Mouse (Mus musculus): ENCODE measurements at regions not wholly inside any gene's neighbourhood (a gene's known extent, or its start where the extent isn't known, plus 50 kb on each side); places are given as distances from the start of the nearest gene placed in this dataset.

DNA sequence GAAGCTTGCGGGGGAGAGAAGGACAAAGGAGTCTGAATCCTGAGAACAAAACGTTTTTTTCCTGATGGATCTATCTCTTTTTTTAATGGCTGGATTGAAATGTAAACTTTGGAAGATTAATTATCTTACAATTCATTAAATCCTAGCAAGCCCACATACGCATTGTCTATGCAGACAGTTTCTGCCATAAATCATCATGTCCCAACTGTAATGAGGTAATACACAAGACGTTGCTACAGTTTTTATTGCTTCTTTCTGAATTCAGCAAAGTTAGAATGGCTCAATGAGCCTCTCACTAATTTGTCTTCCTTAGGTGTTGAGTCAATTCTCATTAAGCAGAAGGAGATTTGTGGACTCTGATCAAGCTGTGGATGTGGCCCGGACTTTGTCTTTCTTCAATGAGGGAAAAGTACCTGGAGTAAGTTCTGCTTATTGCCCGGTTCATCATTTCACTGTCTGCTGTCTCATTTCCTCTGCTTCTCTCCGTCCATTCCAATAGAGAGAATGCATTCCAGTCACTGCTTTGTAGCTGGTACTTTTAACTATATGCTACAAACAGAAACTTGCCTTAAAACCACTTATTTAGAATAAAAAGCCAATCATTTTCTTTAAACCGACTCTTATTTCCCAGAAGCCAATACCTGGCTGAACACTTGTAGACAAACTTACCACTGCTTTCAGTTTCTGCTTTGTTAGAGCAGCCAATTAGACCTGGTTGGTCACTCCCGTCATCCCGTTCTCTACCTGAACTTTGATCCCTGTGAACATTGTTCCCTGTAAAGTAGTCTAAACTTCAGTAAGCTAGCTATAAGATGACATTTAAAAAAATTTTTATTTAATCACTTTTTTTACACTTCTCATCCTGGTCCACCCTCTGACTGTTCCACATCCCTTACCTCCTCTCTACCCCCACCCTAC lies 288.7 kb upstream of the C030005K15Rik start:
- no peak for TF ChIP-seq CTCF (IDR thresholded peaks at IDR 0.05; ENCODE audit: low read depth)
- no peak for TF ChIP-seq EP300 (optimal IDR thresholded peaks at IDR 0.05)
